Mouse (Mus musculus): ENCODE measurements at regions not wholly inside any gene's neighbourhood (a gene's known extent, or its start where the extent isn't known, plus 50 kb on each side); places are given as distances from the start of the nearest gene placed in this dataset.

DNA sequence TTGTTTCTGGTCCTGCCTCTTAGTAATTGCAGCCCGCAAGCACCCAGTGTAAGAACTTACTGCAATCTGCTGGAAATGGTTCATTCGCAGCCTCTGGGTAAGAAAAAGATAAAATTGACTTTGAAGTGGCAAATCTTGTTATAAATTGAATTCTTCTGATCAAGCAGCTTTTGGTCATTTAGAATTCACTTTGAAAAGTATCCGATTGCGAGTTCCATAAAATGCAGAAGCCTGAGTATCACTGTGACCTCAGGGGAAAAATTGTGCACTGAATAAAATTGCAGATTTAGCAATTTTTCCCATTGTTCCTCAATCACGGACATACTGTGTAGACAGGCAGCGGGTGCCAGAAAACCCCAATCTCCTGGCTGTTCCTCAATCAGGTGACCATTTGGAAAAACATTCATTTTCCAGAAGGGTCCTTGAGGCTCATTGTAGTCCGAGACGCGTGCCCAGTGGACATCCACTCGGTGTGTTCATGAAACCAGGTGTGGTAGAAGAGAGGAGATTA lies 320.4 kb downstream of the Cmpk2 start:
- DNase-seq (ENCODE audit: low spot score in 2 of 2) = no peak

DNA sequence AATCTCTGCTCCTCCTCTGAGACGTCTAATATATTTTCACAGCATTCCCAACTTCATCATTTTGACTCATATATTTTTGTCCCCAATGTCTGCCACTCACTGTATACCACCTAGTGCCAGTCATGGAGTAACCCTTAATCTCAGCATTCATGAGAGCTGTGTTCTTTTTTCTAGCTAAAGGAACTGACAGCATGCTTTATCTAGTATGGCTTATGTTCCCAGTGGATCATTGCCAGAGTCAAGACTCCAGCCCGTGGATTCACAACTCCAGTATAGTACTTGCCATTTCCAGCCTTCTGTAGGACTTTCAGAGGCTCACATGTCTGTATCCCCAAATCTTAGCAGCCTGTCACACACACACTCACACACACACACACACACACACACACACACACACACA lies 316.5 kb downstream of the Cmpk2 start:
- DNase-seq (ENCODE audit: low spot score in 2 of 2) = no peak

DNA sequence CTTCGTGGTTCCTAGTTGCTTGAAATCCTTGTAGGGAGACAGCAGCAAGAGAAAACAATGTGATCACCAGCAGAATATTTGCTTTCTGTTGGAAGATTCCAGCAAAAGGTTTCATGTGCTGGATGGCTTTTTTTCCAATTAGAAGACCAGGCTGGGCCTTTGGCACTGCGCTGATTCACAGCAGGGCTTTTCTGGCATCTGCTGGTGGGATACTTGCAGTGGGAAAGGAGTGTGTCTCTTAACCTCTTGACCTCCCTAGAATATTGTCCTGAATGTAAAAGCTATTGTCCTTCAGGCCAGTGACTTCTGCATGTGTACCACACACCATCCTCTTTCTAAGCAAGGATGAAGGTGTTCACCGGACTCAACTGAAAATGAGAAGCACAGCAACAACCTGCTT lies 315.4 kb downstream of the Cmpk2 start:
- no peak for DNase-seq (ENCODE audit: low spot score in 2 of 2)

DNA sequence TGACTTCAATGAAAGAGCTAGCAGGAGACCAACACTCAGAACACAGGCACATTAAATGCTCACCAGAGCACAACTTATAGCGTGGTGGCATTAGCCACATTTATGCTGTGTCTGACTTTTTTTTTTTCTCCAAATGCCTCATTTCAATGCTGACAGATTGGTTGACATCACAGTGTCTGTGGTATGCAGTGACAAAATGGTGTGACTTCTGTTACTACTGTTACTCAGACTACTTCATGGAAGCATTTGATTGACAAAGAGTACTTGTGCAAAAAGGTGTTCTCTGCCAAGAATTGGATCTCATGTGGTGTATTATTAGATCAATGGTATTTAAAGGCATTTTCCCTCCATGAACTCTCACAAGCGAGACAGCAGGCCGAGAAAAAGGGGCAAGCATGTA lies 314.8 kb downstream of the Cmpk2 start:
- DNase-seq (ENCODE audit: low spot score in 2 of 2) = no peak

GRCm38 (mm10) chr12:26781537-26781936 lies 312.5 kb downstream of the Cmpk2 start:
- DNase-seq (ENCODE audit: low spot score in 2 of 2) = no peak

DNA sequence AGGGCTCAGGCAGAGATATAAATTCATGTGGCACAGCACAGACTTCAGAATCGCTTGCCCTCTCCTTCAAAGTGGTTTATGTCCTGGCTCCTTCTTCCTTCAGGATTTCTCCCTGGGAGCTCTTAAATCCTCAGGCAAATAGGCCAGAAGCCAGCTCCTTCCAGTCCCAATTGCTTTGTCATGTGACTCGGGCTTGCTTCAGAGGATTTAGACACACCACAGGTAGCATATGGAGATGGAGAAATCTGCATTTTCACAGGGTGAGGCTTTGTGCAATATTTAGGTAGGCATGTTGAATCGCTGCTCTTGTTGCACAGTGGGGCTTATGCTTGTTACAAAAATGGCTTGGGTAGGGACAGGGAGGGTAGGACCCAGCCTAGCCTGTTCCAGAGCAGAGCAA lies 309.8 kb downstream of the Cmpk2 start:
- no peak for DNase-seq (ENCODE audit: low spot score in 2 of 2)

DNA sequence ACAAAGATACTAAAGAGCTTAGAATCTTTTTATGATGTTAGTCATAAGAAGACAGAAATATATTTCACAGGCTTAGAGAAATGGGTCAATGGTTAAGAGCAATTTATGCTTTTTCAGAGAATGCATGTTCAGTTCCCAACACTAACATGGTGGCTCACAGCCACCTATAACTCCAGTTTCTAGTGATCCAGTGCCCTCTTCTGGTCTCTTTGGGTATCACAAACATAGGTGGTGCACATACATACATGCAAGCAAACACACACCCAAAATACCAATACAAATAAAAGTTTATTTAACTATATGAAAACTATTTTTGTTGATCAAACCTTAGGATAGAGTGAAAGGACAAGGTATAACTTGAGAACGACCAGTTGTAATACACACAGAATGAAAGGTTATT lies 308.0 kb downstream of the Cmpk2 start:
- DNase-seq (ENCODE audit: low spot score in 2 of 2) = no peak

- no peak for DNase-seq (ENCODE audit: low spot score in 2 of 2)
These were observed 305.0 kb downstream of the Cmpk2 start for GRCm38 (mm10) chr12:26774016-26774415.

GRCm38 (mm10) chr12:26770753-26771583 lies 302.0 kb downstream of the Cmpk2 start:
- DNase-seq (ENCODE audit: low spot score in 2 of 2) = no peak

DNA sequence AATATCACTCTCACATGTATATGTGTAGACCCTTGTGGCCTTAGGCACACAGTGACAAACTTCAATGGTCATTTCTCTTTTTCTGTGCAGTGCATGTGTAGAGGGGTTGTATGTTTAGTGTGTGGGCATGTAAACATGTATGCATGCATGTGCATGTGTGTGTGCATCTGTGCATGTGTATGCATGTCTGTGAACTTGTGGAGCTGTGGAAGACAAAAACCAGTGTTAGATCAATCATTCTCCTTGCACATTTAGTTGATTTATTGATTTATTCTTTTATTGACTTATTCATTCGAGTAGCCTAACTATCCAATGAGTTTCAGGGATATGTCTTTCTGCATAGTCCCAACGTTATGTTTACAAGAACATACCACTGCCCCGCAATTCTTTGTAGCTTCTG lies 298.5 kb downstream of the Cmpk2 start:
- no peak for DNase-seq (ENCODE audit: low spot score in 2 of 2)

DNA sequence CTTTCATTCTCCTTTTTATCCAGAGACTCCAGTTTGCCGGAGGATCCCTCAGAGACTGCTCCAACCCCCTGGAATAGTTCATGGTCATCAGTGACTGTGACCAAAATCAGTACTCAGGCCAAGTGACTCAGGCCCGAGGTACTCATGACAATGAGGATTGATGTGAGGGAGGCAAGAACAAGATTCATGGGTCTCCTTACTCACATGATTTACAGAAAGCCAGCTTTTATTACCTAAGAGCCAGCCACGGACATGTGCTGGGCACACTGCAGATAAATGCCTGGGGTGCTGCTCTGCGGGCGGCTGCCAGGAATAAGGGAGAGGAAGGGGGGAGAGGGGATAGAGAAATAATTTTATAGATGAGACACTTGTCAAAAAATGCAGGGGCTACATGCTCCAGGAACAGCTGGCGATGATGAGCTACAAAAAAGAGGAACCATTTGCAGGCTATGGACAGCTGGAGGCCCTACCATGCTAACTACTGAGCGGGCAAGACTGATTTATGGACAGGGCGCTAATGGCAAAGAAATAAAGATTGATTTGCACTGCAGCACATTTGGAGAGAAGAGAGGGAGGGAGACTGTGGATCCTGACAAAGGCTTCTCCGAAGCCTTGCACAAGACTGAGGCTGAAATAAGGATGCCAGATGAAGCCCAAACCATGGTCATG lies 289.8 kb downstream of the Cmpk2 start:
- no peak for DNase-seq (ENCODE audit: low spot score in 2 of 2)

DNA sequence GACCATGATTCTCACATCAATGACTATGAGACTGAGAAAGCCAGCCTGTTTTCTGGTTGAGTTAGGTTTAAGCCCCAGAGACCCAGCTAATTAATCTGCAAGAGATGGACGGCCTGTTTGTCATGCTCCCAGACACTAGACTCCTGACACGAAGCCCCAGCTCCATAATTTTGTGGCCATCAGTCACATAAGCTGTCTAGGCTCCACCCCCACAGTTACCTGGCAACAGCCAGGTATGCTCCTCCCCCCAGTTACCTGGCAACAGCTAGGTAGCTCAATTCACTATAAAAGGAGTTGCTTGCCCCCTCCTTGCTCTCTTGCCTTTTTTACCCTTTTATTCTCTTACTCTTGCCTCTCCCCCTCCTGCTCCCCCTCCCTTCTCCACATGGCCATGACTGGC lies 287.3 kb downstream of the Cmpk2 start:
- no peak for DNase-seq (ENCODE audit: low spot score in 2 of 2)

- DNase-seq (ENCODE audit: low spot score in 2 of 2) = no peak
These were observed 285.6 kb downstream of the Cmpk2 start for GRCm38 (mm10) chr12:26754611-26755010.

GRCm38 (mm10) chr12:26734558-26734897 lies 265.5 kb downstream of the Cmpk2 start:
- no peak for DNase-seq (ENCODE audit: low spot score in 2 of 2)

- DNase-seq (ENCODE audit: low spot score in 2 of 2) = no peak
These were observed 265.0 kb downstream of the Cmpk2 start for GRCm38 (mm10) chr12:26733822-26734557.

- DNase-seq (ENCODE audit: low spot score in 2 of 2) = no peak
These were observed 254.4 kb downstream of the Cmpk2 start for GRCm38 (mm10) chr12:26723399-26723798.

GRCm38 (mm10) chr12:26698838-26699237 lies 229.8 kb downstream of the Cmpk2 start:
- peak in 1 of 2 experiments; percentile 8 for DNase-seq (ENCODE audit: low spot score in 2 of 2)

DNA sequence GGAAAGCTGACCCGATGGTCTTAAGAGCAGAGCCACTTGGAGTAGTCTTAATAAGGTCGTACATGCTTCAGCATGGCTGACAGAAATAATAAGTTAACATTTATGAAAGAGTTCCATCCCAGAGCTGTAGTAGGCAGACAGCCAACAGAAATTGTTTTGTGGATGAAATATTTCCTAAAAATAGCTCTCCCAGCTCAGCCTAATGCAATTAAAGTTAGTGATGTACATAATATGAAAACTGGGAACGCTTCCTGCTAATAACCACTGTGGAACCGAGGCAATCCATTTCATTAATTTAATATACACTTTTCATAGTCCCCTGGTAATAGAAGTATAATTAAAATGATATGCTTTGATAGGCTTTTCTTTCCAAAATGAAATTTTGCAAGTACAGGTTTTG lies 219.0 kb downstream of the Cmpk2 start:
- no peak for DNase-seq (ENCODE audit: low spot score in 2 of 2)

DNA sequence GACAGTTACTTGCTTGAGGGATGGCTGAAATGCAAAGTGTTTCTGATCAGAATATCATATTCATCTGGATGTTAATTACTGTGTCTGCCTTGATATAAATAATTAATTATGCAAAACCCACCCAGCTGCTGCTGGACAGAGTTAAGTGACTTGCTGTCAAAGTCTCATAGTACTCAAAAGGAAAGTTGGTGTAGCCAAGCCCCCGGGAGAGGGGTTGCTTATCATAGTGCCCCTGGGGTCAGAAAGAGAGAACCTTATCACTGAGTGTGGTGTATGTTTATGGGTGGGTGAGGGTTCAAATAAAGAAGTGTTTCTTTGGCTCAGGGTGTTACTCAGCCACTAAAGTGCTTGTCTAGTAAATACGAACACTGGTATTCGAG lies 211.6 kb downstream of the Cmpk2 start:
- no peak for DNase-seq (ENCODE audit: low spot score in 2 of 2)

GRCm38 (mm10) chr12:26679887-26680567 lies 211.0 kb downstream of the Cmpk2 start:
- no peak for DNase-seq (ENCODE audit: low spot score in 2 of 2)

DNA sequence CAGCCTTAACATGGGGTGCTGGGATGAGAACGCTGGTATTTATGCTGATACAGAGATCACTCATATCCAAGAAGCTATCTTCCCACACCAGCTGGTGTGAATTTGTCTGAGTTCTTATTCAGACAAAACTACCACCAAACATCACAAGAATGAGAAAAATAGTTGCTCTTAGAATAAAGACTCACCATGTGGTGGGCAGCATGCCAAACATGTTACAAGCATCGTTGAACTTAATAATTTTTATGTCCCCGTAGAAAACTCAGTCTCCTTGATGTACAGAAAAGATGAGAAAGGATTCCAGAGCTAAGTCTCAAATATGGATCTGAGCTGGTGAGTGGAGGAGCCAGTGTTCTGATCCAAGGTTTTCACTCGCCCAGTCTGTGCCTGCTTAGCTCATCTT lies 196.5 kb downstream of the Cmpk2 start:
- DNase-seq (ENCODE audit: low spot score in 2 of 2) = no peak

GRCm38 (mm10) chr12:26654251-26654650 lies 185.2 kb downstream of the Cmpk2 start:
- no peak for DNase-seq (ENCODE audit: low spot score in 2 of 2)

Data from gastrocnemius, postnatal 4 days (tissue).